Mouse (Mus musculus) kidney, postnatal 0 days (tissue): ENCODE data around the gene Rhbg. TPM values are rescaled to one million over a fixed set of nuclear protein-coding genes. Genes with fewer than 3 reads are reported as not detected.
A peak's percentile ranks its signal among the peaks of the same experiment; 100 is the strongest.
"Not testable (repeated sequence)": the region's sequence is repeated elsewhere in the genome, so short reads cannot be mapped to it uniquely, and the experiment has no call there.

Experiments used
- ATAC-seq: fragments of 200-750 bp; cut with Nextera tagmentation; replicated peaks from 2 replicates; pipeline ENCODE4 v1.8.0; 2017; ENCODE audit warnings: low read depth, moderate number of reproducible peaks, moderate TSS enrichment, moderate library complexity; ENCODE audit not compliant: low FRiP score
- DNase-seq: peaks from one replicate; pipeline ENCODE4 v3.0.0-alpha.2; 2016; ENCODE audit warnings: low spot score
- H3K27ac ChIP-seq: fragments of 300-500 bp; sonication (generic); 2 replicates; pipeline ENCODE4 v1.5.1; 2014; ENCODE audit warnings: mild to moderate bottlenecking
- H3K27me3 ChIP-seq: fragments of 300-500 bp; sonication (generic); 2 replicates; pipeline ENCODE4 v1.6.1; 2014; ENCODE audit warnings: low read length, mixed read lengths; ENCODE audit not compliant: insufficient read depth
- H3K36me3 ChIP-seq: fragments of 300-500 bp; sonication (generic); 2 replicates; pipeline ENCODE4 v1.6.1; 2014; ENCODE audit warnings: low read length, mixed read lengths; ENCODE audit not compliant: insufficient read depth
- H3K4me1 ChIP-seq: fragments of 300-500 bp; sonication (generic); replicated peaks from 2 replicates; pipeline ENCODE4 v1.6.1; 2014; ENCODE audit warnings: antibody characterized with exemption, low read length, mixed read lengths; ENCODE audit not compliant: insufficient read depth
- H3K4me2 ChIP-seq: fragments of 300-500 bp; sonication (generic); 2 replicates; pipeline ENCODE4 v1.6.1; 2014; ENCODE audit warnings: mild to moderate bottlenecking, low read length, moderate library complexity, mixed read lengths
- H3K4me3 ChIP-seq: fragments of 300-500 bp; sonication (generic); replicated peaks from 2 replicates; pipeline ENCODE4 v1.5.1; 2014; ENCODE audit warnings: low read depth, low read length
- H3K9ac ChIP-seq: fragments of 300-500 bp; sonication (generic); 2 replicates; pipeline ENCODE4 v1.6.1; 2014; ENCODE audit warnings: low read depth, low read length
- H3K9me3 ChIP-seq: fragments of 300-500 bp; sonication (generic); replicated peaks from 2 replicates; pipeline ENCODE4 v1.6.1; 2016; ENCODE audit warnings: low read length, inconsistent platforms, mixed read lengths
- CTCF ChIP-seq: IDR thresholded peaks from 2 replicates; pipeline ENCODE4 v1.5.1; 2016; ENCODE audit warnings: antibody characterized with exemption, low read depth, mild to moderate bottlenecking, moderate library complexity
- WGBS: fragments of 180-500 bp; shearing (Covaris S2); extraction: QIAGEN DNeasy Blood & Tissue Kit; methylation state at CpG from one replicate; pipeline ENCODE4 v1.1.7; 2014; 5-methylcytosine and 5-hydroxymethylcytosine counted together
- polyA plus RNA-seq: library from polyadenylated mRNA; unstranded; fragments of >200 nt; fragmentation: Nextera tagmentation; extraction: Ambion mirVana; gene quantifications from 2 replicates; pipeline ENCODE4 v1.2.1, GENCODE M21; 2015

Rhbg gene
- polyA plus RNA-seq, 1 experiment from 2014 or later, result 23.2 TPM

DNA sequence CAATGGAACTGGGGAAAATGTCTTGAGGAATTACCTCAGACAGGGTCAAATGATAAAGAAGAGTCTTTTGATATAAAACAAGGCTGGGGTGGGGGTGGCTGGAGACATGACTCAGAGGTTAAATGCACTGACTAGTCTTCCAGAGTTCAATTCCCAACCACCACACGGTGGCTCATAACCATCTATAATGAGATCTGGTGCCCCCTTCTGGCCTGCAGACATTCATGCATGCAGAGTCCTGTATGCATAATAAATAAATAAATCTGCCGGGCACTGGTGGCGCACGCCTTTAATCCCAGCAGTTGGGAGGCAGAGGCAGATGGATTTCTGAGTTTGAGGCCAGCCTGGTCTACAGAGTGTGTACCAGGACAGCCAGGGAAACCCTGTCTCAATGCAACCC, 37.5 kb upstream of the Rhbg start:
- TF ChIP-seq CTCF, result peak; percentile 62
- Histone ChIP-seq H3K4me2 (no peak overlapping the region), H3K36me3 (no peaks in the 10 kb centered on the region), H3K27ac (no peak overlapping the region), H3K27me3 (no peaks in the 10 kb centered on the region), H3K4me1 (no peaks in the 10 kb centered on the region), H3K9ac (no peak overlapping the region), H3K9me3 (no peaks in the 10 kb centered on the region), H3K4me3 (no peak overlapping the region)
- ATAC-seq (no peak), DNase-seq (peak; percentile 43)
- whole genome bisulfite sequencing, result 59% methylated on average over 4 of the region's 4 CpGs

DNA sequence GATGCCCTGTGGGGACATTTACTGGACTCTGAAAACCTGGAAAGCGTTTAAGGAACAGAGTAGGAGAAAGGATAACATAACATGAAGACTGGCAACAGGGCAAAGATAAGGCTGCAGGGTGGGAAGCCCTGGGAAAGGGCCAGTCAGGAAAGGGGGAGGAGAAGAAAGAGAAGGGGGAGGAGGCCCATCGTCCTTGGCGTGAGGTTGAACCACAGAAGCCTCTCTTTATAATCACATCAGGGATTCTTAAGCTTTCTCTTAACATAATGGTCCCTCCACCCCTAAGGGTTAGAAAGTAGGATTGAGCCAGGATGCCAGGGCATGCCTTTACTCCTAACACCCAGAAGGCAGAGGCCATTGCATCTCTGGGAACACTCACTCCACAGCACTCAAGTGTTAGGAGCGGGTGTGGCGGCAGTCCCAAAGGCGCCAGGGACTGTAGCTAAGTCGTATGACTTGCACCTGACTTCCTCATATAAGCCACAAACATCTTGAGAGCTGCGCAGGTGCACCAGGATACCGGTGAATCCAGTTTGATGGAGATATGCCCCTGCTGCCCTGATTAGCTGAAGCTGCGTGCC, 33.7 kb upstream of the Rhbg start:
- not testable (repeated sequence) for H3K9ac ChIP-seq, H3K4me1 ChIP-seq, H3K9me3 ChIP-seq, H3K27ac ChIP-seq, ATAC-seq, DNase-seq, H3K4me3 ChIP-seq, H3K4me2 ChIP-seq, H3K36me3 ChIP-seq, H3K27me3 ChIP-seq
- WGBS, result 79% methylated on average over 7 of the region's 10 CpGs

DNA sequence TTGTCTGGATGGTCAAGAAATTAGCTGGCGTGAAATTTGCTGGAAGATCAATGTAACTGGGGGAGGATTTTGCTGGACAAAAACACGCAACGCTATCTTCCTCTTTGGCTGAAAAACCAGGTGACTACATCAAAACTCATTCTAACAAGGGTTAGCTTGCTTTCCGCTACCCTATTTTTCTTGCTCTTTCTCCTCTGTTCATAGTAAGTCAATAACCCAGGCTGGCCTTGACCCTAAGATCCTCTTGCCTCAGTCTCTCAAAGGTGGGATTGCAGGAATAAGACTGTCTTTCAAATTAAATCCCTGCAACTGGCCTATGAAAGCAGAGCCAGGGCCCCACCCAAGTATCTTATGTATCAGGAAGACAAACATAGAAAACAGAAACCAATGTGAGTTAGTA, 32.6 kb upstream of the Rhbg start, which contains the start of gene Gm38392:
Gene Gm38392 (minus strand): TSS at position 101 of the 400 bp plus-strand sequence.
- Histone ChIP-seq H3K36me3 (no peaks in the 10 kb centered on the region), H3K4me2 (no peak within 1 kb of the TSS), H3K4me3 (no peak within 1 kb of the TSS), H3K9ac (no peak within 1 kb of the TSS), H3K27me3 (no peaks in the 10 kb centered on the region), H3K27ac (no peak within 1 kb of the TSS), H3K9me3 (no peaks in the 10 kb centered on the region), H3K4me1 (no peaks in the 10 kb centered on the region)
- no peak for ATAC-seq
- DNase-seq, result no peak
- no peak for TF ChIP-seq CTCF
- 95% methylated on average over 4 of the region's 4 CpGs for WGBS

DNA sequence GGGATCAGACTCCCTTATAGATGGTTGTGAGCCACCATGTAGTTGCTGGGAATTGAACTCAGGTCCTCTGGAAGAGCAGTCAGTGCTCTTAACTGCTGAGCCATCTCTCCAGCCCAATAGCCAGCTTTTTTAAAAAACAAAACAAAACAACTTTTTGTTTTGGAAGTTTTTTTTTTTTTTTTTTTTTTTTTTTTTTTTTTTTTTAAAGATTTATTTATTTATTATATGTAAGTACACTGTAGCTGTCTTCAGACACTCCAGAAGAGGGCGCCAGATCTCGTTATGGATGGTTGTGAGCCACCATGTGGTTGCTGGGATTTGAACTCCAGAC, 31.0 kb upstream of the Rhbg start:
- H3K4me3 ChIP-seq, H3K4me1 ChIP-seq, H3K27ac ChIP-seq, H3K9me3 ChIP-seq, H3K27me3 ChIP-seq, H3K36me3 ChIP-seq, H3K9ac ChIP-seq, ATAC-seq, H3K4me2 ChIP-seq, DNase-seq: not testable (repeated sequence)
- no CpG with 5 or more reads among the region's 2 CpGs for WGBS

DNA sequence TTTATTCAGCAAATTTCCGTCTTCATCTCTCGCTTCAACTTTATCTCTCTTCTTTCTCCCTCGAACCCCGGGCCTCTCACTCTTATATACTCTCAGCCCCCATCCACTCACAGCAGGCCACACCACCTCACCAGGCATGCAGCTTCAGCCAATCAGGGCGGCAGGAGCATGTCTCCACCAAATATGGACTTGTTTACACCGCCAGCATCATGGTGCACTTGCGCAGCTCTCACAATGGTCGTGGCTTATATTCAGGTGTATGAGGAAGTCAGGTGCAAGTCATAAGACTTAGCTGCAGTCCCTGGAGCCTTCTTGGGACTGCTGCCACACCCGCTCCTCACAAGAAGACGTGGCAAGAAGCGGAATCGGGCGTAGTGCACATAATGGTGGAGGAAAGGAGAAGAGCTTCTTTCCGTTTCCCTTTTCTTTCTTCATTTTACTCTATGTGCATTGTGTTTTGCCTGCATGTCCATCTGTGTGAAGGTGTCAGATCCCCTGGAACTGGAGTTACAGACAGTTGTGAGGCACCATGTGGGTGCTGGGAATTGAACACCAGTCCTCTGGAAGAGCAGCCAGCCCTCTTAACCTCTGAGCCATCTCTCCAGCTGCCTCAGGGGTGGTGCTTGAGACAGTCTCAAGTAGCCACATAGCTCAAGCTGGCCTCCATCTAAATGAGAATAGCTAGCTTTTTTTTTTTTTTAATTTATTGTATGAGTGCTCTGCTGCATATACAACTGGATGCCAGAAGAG, 30.5 kb upstream of the Rhbg start:
- not testable (repeated sequence) for H3K9me3 ChIP-seq, DNase-seq, H3K36me3 ChIP-seq, H3K27ac ChIP-seq, H3K4me3 ChIP-seq, H3K27me3 ChIP-seq, ATAC-seq, H3K9ac ChIP-seq, H3K4me2 ChIP-seq, H3K4me1 ChIP-seq
- WGBS, result 95% methylated on average over 14 of the region's 14 CpGs

DNA sequence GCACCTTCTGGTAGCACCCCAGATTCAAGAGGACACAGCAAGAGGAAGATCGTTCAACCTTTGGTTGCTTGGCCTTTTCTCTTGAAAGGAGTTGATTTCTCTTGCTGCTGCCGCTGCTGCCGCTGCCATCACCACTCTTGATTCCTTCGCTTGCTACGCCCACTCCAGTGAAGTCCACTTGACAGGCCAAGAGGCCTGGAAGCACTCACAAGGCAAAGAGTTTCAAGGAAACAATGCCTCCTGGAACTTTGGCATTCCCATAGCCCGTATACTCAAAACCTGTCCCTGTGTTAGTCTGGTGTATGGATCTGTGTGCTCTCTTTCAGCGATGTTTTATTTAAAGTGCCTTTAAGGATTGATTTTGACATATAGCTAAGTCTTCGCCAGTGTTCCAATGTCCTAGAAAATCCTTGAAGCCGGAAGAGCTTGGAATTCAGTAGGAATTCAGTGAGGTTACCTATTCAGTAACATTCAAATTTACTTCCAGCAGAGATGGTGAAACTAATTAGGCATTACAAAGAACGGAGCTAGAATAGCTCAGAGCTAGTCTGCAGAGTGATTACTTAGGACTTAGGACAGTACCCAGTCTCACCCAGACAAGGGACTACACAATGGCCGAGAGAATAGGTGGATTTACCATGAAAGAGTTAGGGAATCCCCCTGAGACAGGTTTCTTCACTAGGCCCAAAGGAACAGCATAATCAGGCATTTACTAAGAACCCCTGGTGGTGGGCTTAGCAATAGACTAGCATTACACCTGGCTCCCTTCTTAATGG, 26.8 kb upstream of the Rhbg start:
- H3K27me3 ChIP-seq, DNase-seq, ATAC-seq, H3K4me1 ChIP-seq, H3K4me2 ChIP-seq, H3K9me3 ChIP-seq, H3K4me3 ChIP-seq, H3K9ac ChIP-seq, H3K36me3 ChIP-seq, H3K27ac ChIP-seq: not testable (repeated sequence)
- 71% methylated on average over 11 of the region's 11 CpGs for WGBS
